Mouse (Mus musculus): Measurements from ENCODE around the gene Matn4. TPM values are rescaled to one million over a fixed set of nuclear protein-coding genes. Genes with fewer than 3 reads are reported as not detected.

The Matn4 gene
- total RNA-seq, 2 experiments from 2014 or later: 10.4 to 11.0 TPM

DNA sequence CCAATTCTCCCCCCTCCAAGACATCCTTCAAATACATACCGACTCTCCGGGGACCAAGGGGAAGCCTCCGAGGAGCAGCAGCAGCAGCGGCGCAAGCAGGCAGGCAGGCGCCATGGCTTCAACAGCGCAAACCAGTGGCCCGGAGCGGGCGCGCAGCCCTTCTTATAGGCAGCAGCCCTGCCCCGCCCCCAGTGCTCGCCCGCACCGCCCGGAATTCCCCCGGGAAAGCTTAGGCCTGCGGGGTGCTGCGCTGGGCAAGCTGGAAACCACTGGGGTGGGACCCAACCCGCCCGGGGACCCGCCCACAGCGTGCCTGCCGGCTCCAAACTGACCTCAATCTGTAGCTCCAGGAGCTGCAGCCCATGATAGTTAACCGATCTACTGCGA lies 38.1 kb upstream of the Matn4 start:
- Histone ChIP-seq H3K27ac (peak overlapping the region; percentile 37; the same call in 1 of the 2 replicates), H3K4me3 (peak overlapping the region; percentile 57)
- TF ChIP-seq CTCF (IDR thresholded peaks at IDR 0.05): peak; percentile 27
- peak; percentile 74 for DNase-seq (ENCODE audit: extremely low spot score in 1 of 2, low spot score in 2 of 2)
- intact Hi-C loops (cut with DNase I): no loop called here

GRCm38 (mm10) chr2:164442315-164443050 lies 37.5 kb upstream of the Matn4 start:
- intact Hi-C loops (cut with DNase I): no loop called here
- peak overlapping the region; percentile 57 for H3K4me3 ChIP-seq
- TF ChIP-seq CTCF (IDR thresholded peaks at IDR 0.05): no peak
- peak overlapping the region; percentile 37 for H3K27ac ChIP-seq
- DNase-seq (ENCODE audit: extremely low spot score in 1 of 2, low spot score in 2 of 2): no peak

DNA sequence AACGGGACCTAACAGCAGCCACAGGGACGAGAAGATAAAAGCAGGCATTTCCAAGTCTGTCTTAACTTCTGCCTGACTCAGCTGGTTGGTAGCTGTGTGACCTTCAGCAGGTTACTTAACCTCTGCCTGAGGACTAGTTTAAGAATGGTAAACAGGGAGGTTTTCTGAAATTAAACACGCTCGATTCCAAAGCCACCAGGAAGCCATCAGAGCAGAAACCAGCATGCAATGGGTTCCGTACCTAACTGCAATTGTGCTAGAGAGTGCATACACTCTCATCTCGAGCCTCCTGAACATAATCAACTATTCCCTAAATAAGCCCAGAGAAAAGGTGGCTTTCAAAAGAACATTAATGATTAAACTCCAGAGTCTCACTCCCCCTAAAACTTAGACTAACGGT lies 36.8 kb upstream of the Matn4 start:
- H3K4me3 ChIP-seq: peak overlapping the region; percentile 57
- TF ChIP-seq CTCF (IDR thresholded peaks at IDR 0.05): no peak
- intact Hi-C loops (cut with DNase I): loop anchor here (1.0 kb wide), 1 partner anchor 18 kb away; no protein-coding TSS in a partner anchor

GRCm38 (mm10) chr2:164441155-164441554 lies 36.2 kb upstream of the Matn4 start:
- no peak for TF ChIP-seq CTCF (IDR thresholded peaks at IDR 0.05)
- H3K4me3 ChIP-seq: peak overlapping the region; percentile 57
- H3K27ac ChIP-seq: peak overlapping the region; percentile 44

More for the DNA sequence above, 36.8 kb upstream of the Matn4 start:
- peak overlapping the region; percentile 37 for H3K27ac ChIP-seq
- no peak for DNase-seq (ENCODE audit: extremely low spot score in 1 of 2, low spot score in 2 of 2)

DNA sequence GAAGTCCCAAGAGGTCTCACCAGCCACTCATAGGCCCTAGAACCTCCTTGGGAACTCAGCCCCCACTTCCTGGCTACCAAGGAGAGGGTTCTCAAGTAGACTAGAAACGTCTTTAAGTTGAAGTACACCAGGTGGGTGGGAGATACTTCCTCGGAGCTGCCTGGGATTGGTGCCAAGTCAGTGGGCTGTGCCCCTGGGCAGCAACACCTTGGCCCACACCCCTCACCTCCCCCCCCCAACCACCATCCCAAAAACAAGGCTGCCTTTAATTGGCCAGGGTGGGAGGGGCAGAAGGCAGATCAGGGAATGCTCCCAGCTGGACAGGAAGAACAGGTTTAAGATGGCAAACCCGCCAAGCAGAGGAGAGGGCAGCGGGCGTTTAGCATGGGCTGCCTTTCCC lies 35.4 kb upstream of the Matn4 start:
- H3K27ac ChIP-seq: no peak overlapping the region
- H3K4me3 ChIP-seq: no peak overlapping the region; the same call in 1 of the 2 replicates
- no peak for DNase-seq (ENCODE audit: extremely low spot score in 1 of 2, low spot score in 2 of 2)
- intact Hi-C loops (cut with DNase I): no loop called here
- TF ChIP-seq CTCF (IDR thresholded peaks at IDR 0.05): no peak

More at GRCm38 (mm10) chr2:164441155-164441554, 36.2 kb upstream of the Matn4 start:
- intact Hi-C loops (cut with DNase I): loop anchor here (1.0 kb wide), 1 partner anchor 18 kb away; no protein-coding TSS in a partner anchor
- DNase-seq (ENCODE audit: extremely low spot score in 1 of 2, low spot score in 2 of 2): no peak

GRCm38 (mm10) chr2:164439001-164439421 lies 34.1 kb upstream of the Matn4 start:
- no peak for TF ChIP-seq CTCF (IDR thresholded peaks at IDR 0.05)
- no peak overlapping the region for H3K4me3 ChIP-seq
- peak overlapping the region; percentile 53 for H3K27ac ChIP-seq
- intact Hi-C loops (cut with DNase I): no loop called here
- DNase-seq (ENCODE audit: extremely low spot score in 1 of 2, low spot score in 2 of 2): peak in 1 of 2 experiments; percentile 21

GRCm38 (mm10) chr2:164438257-164438656 lies 33.3 kb upstream of the Matn4 start:
- H3K27ac ChIP-seq: peak overlapping the region; percentile 53; the same call in 1 of the 2 replicates

DNA sequence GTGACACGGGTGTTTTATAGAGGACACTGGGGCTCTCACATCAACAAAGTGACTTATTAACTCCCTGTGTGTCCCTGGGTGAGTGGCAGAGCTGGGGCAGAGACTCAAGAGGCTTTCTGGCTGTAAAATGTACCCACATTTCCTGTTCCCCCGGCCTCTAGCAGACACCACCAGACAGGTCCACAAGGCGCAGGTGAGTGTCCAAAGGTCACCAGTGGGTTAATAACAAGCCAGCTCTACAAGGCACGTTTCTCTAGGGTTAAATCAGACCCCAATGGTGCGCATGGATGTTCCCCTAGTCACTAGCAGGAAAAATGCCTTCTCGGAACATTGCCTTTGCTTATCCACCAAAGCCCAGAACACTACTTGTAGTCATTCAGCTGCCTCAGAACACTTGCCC lies 32.8 kb upstream of the Matn4 start:
- TF ChIP-seq CTCF (IDR thresholded peaks at IDR 0.05): no peak
- intact Hi-C loops (cut with DNase I): no loop called here
- Histone ChIP-seq H3K4me3 (no peak overlapping the region), H3K27ac (peak overlapping the region; percentile 44; the same call in 1 of the 2 replicates)
- no peak for DNase-seq (ENCODE audit: extremely low spot score in 1 of 2, low spot score in 2 of 2)

More at GRCm38 (mm10) chr2:164438257-164438656, 33.3 kb upstream of the Matn4 start:
- H3K4me3 ChIP-seq: no peak overlapping the region
- no peak for DNase-seq (ENCODE audit: extremely low spot score in 1 of 2, low spot score in 2 of 2)
- intact Hi-C loops (cut with DNase I): no loop called here
- no peak for TF ChIP-seq CTCF (IDR thresholded peaks at IDR 0.05)

GRCm38 (mm10) chr2:164436961-164437360 lies 32.0 kb upstream of the Matn4 start:
- no peak overlapping the region for H3K4me3 ChIP-seq
- H3K27ac ChIP-seq: peak overlapping the region; percentile 48; the same call in 1 of the 2 replicates
- intact Hi-C loops (cut with DNase I): no loop called here
- no peak for DNase-seq (ENCODE audit: extremely low spot score in 1 of 2, low spot score in 2 of 2)
- TF ChIP-seq CTCF (IDR thresholded peaks at IDR 0.05): no peak

DNA sequence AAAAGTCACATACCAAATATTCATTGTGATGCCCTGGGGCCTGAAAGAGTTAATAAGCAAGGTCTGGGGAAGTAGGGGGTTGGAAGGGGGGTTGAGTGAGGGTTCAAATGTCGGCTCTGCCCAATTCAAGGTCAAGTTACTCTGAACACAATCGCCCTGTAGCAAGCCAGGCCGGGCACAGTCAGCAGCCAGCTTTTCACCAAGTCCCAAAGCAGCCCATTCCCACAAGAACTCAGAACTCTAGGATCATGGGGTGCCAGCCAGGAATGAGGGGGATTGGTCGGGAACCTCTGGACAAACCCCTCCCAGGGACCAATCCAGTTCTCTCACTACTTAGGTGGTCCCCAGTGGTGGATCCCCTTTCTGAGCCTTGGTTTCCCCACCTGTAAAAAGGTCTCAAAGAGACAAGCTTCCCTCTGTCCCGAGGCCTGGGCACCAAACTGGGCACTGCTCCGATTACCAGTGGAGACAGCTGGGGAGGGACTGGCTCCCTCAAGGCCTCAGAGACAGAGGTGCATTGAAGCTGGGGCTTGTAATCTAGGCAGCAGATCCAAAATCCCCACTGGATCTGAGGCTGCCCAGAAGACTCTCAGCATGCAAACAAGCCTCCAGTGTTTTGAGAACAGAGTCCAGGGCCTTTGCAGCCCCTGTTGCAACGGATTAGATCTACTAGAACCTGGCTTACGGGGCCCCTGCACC lies 31.4 kb upstream of the Matn4 start:
- H3K4me3 ChIP-seq: no peak overlapping the region
- intact Hi-C loops (cut with DNase I): no loop called here
- peak overlapping the region; percentile 37; the same call in 1 of the 2 replicates for H3K27ac ChIP-seq
- no peak for TF ChIP-seq CTCF (IDR thresholded peaks at IDR 0.05)
- DNase-seq (ENCODE audit: extremely low spot score in 1 of 2, low spot score in 2 of 2): no peak

DNA sequence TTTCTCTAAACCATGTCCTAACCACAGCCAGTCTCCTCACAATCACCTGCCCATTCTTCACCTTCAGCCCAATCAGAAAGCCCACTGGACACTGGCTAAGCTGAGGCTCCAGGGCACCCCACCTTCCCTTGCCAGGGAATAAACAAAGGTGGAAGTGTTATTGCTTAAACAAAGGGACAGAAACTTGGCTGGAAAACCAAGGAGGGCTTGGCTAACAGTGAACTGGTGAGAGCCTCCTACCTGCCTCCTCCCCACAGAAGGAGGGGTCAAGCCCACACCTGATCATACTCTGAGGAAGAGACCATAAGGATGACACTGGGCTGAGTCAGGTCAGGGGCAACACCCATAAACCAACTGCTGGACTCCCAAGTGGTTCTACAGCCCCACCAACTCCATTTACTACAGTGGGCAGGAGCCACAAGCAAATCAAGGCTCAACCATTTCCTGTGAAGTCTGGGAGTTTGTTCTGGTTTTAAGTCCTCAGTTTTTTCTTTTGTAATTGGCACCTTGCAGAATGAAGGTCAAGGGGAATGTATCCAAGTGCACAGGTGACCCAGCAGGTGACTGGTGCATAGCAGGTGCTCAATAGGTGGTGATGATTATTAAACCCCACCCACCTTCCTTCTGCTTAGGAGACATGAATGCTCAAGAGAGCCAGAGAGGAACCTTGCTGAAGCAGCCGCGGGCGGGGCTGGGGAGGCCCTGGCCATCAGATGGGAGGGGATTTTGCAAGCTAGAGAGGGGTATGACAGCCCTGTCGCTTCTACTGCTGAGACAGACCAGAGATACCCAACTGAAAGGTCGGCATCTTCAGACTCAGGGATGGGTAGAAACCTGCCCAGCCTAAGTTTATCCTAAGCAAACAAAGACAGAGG lies 30.5 kb upstream of the Matn4 start:
- no peak overlapping the region for H3K4me3 ChIP-seq
- H3K27ac ChIP-seq: no peak overlapping the region
- no peak for TF ChIP-seq CTCF (IDR thresholded peaks at IDR 0.05)
- DNase-seq (ENCODE audit: extremely low spot score in 1 of 2, low spot score in 2 of 2): no peak
- intact Hi-C loops (cut with DNase I): no loop called here

All from left cerebral cortex, adult 2 months (tissue).